Mouse (Mus musculus) brain, embryonic 14.5 days (tissue): ENCODE data around the gene Aldh16a1.

Experiments used
- CTCF ChIP-seq: fragments of 200-500 bp; IDR thresholded peaks from 2 replicates; pipeline ENCODE4 v1.5.1; 2012; ENCODE audit warnings: inconsistent platforms, mild to moderate bottlenecking, moderate library complexity, borderline replicate concordance; ENCODE audit not compliant: insufficient read depth, insufficient read length; ENCODE audit errors: extremely low read depth
- POLR2A ChIP-seq: fragments of 200-500 bp; IDR thresholded peaks from 2 replicates; pipeline ENCODE4 v1.6.1; 2012; ENCODE audit warnings: mild to moderate bottlenecking, inconsistent platforms, borderline replicate concordance; ENCODE audit not compliant: poor library complexity, insufficient read depth, insufficient read length, severe bottlenecking; ENCODE audit errors: extremely low read depth

DNA sequence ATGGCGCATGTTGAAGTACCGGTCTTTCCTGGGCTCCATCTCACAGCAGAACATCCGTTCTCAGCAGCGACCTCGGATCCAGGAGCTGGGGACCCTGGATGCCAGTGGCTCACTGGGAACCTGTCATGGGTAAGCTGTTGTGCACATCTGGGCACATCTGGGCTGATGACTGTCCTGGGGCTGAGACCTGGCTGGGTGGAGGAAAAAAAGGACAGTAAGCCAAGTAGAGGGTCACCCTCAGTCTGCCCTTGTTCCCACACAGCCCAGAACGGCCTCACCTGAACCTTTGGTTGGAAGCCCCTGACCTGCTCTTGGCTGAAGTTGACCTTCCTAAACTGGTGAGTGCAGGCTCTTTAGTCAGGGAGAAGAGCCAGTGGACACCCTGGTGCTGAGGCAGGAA lies 4.6 kb upstream of the Aldh16a1 start:
- TF ChIP-seq POLR2A (no peak), CTCF (no peak)
